Mouse (Mus musculus) limb, embryonic 14.5 days (tissue): Measurements from ENCODE around the gene Nxpe2. TPM values are rescaled to one million over a fixed set of nuclear protein-coding genes. Genes with fewer than 3 reads are reported as not detected.

ENCODE experiments used
- ATAC-seq: fragments of 200-750 bp; cut with Nextera tagmentation; 2 replicates; pipeline ENCODE4 v1.8.0; 2017; ENCODE audit warnings: low read depth, moderate number of reproducible peaks, moderate TSS enrichment; ENCODE audit not compliant: low FRiP score
- DNase-seq: peaks from one replicate; pipeline ENCODE4 v3.0.0-alpha.2; 2015; ENCODE audit warnings: low spot score
- H3K27ac ChIP-seq: fragments of 300-500 bp; sonication (generic); replicated peaks from 2 replicates; pipeline ENCODE4 v1.5.1; 2014; ENCODE audit warnings: low read depth, mild to moderate bottlenecking, low read length, moderate library complexity, mixed read lengths
- H3K27me3 ChIP-seq: fragments of 300-500 bp; sonication (generic); 2 replicates; pipeline ENCODE4 v1.6.1; 2014; ENCODE audit warnings: low read length, mixed read lengths; ENCODE audit not compliant: control insufficient read depth, insufficient read depth
- H3K36me3 ChIP-seq: fragments of 300-500 bp; sonication (generic); 2 replicates; pipeline ENCODE4 v1.6.1; 2014; ENCODE audit warnings: mild to moderate bottlenecking, low read length, moderate library complexity, mixed read lengths; ENCODE audit not compliant: control insufficient read depth, insufficient read depth
- H3K4me1 ChIP-seq: fragments of 300-500 bp; sonication (generic); 2 replicates; pipeline ENCODE4 v1.6.1; 2014; ENCODE audit warnings: antibody characterized with exemption, low read length, mixed read lengths; ENCODE audit not compliant: control insufficient read depth, insufficient read depth
- H3K4me2 ChIP-seq: fragments of 300-500 bp; sonication (generic); replicated peaks from 2 replicates; pipeline ENCODE4 v1.6.1; 2014; ENCODE audit warnings: low read depth, mild to moderate bottlenecking, low read length, moderate library complexity; ENCODE audit not compliant: severe bottlenecking
- H3K4me3 ChIP-seq: fragments of 300-500 bp; sonication (generic); replicated peaks from 2 replicates; pipeline ENCODE4 v1.5.1; 2014; ENCODE audit warnings: low read length
- H3K9ac ChIP-seq: fragments of 300-500 bp; sonication (generic); 2 replicates; pipeline ENCODE4 v1.6.1; 2014; ENCODE audit warnings: mild to moderate bottlenecking, low read depth, low read length, moderate library complexity; ENCODE audit not compliant: severe bottlenecking
- H3K9me3 ChIP-seq: fragments of 300-500 bp; sonication (generic); 2 replicates; pipeline ENCODE4 v1.6.1; 2016; ENCODE audit warnings: low read length; ENCODE audit not compliant: control insufficient read depth
- POLR2A ChIP-seq: fragments of 200-500 bp; IDR thresholded peaks from 2 replicates; pipeline ENCODE4 v1.8.0; 2012; ENCODE audit warnings: inconsistent platforms, mild to moderate bottlenecking, moderate library complexity, borderline replicate concordance; ENCODE audit not compliant: insufficient read depth, insufficient read length; ENCODE audit errors: extremely low read depth
- WGBS: fragments of 180-500 bp; shearing (Covaris S2); extraction: QIAGEN DNeasy Blood & Tissue Kit; methylation state at CpG from one replicate; pipeline ENCODE4 v1.1.7; 2014; 5-methylcytosine and 5-hydroxymethylcytosine counted together
- polyA plus RNA-seq, 2 experiments: library from polyadenylated mRNA; depleted of rRNA in 1 of 2; stranded (reverse) in 1 of 2; unstranded in 1 of 2; fragments of >200 nt; fragmentation: Nextera tagmentation in 1 of 2; extraction: Ambion mirVana in 1 of 2; gene quantifications; 2 replicates each; pipeline versions ENCODE4 v1.2.1 to v1.2.3; 2012 to 2014

The Nxpe2 gene
- polyA plus RNA-seq, 2 experiments, result 1.4 to 2.0 TPM

- Histone ChIP-seq H3K4me1 (peaks cover 2% of the 10 kb centered on the region), H3K9me3 (no peaks in the 10 kb centered on the region), H3K36me3 (no peaks in the 10 kb centered on the region), H3K9ac (no peak overlapping the region), H3K4me3 (no peak overlapping the region), H3K27me3 (no peaks in the 10 kb centered on the region), H3K27ac (no peak overlapping the region), H3K4me2 (no peak overlapping the region)
- ATAC-seq (no peak), DNase-seq (no peak)
- no peak for TF ChIP-seq POLR2A
- 71% methylated on average over 6 of the region's 6 CpGs for WGBS
These were observed 9.5 kb upstream of the Nxpe2 start for GRCm38 (mm10) chr9:48362743-48363142.

- Histone ChIP-seq H3K9ac (no peak overlapping the region), H3K27me3 (no peaks in the 10 kb centered on the region), H3K4me3 (no peak overlapping the region), H3K4me2 (no peak overlapping the region), H3K27ac (no peak overlapping the region), H3K36me3 (no peaks in the 10 kb centered on the region), H3K9me3 (no peaks in the 10 kb centered on the region), H3K4me1 (no peaks in the 10 kb centered on the region)
- no peak for TF ChIP-seq POLR2A
- ATAC-seq (peak; percentile 75; the same call in 1 of the 2 replicates), DNase-seq (peak; percentile 40)
- WGBS, result 50% methylated on average over 14 of the region's 14 CpGs
These were observed 8.8 kb upstream of the Nxpe2 start for GRCm38 (mm10) chr9:48361815-48362631.

GRCm38 (mm10) chr9:48360826-48361225, 7.6 kb upstream of the Nxpe2 start:
- WGBS, result 79% methylated on average over 4 of the region's 4 CpGs
- no peak for ATAC-seq
- no peak overlapping the region for H3K9ac ChIP-seq
- TF ChIP-seq POLR2A, result no peak
- no peaks in the 10 kb centered on the region for H3K27me3 ChIP-seq
- no peaks in the 10 kb centered on the region for H3K4me1 ChIP-seq
- H3K36me3 ChIP-seq, result no peaks in the 10 kb centered on the region
- H3K4me3 ChIP-seq, result no peak overlapping the region
- H3K9me3 ChIP-seq, result no peaks in the 10 kb centered on the region
- H3K27ac ChIP-seq, result no peak overlapping the region
- no peak overlapping the region for H3K4me2 ChIP-seq
- no peak for DNase-seq

- Histone ChIP-seq H3K27me3 (no peaks in the 10 kb centered on the region), H3K27ac (no peak overlapping the region), H3K9me3 (no peaks in the 10 kb centered on the region), H3K36me3 (no peaks in the 10 kb centered on the region), H3K9ac (no peak overlapping the region), H3K4me3 (no peak overlapping the region), H3K4me1 (peaks cover 17% of the 10 kb centered on the region; the same call in 1 of the 2 replicates), H3K4me2 (no peak overlapping the region)
- ATAC-seq (no peak), DNase-seq (no peak)
- 89% methylated on average over 3 of the region's 3 CpGs for WGBS
- TF ChIP-seq POLR2A, result no peak
These were observed 3.8 kb upstream of the Nxpe2 start for GRCm38 (mm10) chr9:48357097-48357496.

GRCm38 (mm10) chr9:48354793-48355192, 1.5 kb upstream of the Nxpe2 start:
- peak; percentile 32 for DNase-seq
- H3K9ac ChIP-seq, result no peak overlapping the region
- ATAC-seq, result no peak
- 42% methylated on average over 3 of the region's 3 CpGs for WGBS
- no peak overlapping the region for H3K4me3 ChIP-seq
- H3K4me1 ChIP-seq, result peaks cover 17% of the 10 kb centered on the region; the same call in 1 of the 2 replicates
- H3K27me3 ChIP-seq, result no peaks in the 10 kb centered on the region
- H3K4me2 ChIP-seq, result no peak overlapping the region
- no peaks in the 10 kb centered on the region for H3K9me3 ChIP-seq
- no peaks in the 10 kb centered on the region for H3K36me3 ChIP-seq
- no peak overlapping the region for H3K27ac ChIP-seq
- TF ChIP-seq POLR2A, result no peak
